Mouse (Mus musculus): ENCODE data around the gene Onecut1.

The Onecut1 gene

DNA sequence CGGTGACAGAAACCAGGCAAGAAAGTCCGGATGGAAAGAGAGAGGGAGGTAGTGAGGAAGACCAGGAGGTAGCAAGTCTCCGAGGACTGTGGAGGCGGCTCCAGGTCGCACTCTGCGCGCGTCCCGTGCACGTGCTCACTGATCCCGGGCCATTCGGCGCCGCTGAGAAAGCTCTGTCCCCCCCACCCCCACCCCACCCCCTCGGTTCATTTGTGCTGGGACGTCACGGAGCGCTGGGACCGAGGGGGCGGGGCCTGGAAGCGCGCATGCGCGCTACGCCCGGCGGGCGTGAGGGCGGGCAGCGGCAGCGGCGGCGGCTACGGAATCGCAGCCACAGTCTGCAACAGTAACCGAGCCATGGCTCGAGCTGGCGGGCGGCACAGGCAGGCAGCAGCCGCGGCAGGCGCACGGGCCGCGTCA is at the start of gene Onecut1:
Gene Onecut1, plus strand, starts transcription at position 361 of the 420 bp plus-strand sequence.
- DNase-seq (ENCODE audit: low read depth in 2 of 2, low spot score in 2 of 2): no peak

DNA sequence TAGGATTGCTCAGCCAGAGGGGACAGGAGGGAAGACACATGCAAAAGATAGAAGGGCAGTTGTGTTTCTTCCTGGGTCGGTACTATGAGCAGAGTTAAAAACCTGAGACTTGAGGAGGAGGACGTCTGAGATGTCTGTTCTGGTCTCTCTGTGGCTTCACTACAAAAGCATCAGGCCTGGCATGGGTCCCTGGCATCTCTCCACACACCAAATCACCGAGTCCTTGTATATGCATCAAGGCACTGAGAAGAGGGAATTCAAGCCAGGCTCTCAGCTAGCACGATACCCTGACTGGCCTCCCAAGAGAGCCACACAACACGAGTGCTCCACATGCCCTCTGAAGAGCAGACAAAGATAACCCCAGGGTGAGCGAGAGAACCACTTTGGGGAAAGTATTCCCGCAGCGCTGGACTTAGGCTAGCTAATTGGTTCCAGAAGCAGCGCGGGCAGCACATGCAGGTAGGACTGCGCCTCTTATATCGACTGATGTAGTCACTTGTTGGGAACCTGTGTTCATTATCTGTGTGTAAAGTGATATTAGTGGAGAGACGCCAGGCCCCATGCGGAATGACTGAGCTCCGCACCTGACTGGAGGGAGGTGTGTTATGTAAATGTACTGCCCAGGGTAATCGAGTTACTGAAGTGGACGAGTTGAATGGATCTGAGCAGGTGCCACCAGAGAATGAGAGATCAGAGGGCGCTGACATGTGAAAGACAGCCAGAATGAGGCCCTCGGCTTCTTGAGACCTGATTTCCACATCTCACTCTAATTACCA is 41.8 kb upstream of the Onecut1 start:
- DNase-seq (ENCODE audit: low read depth in 2 of 2, low spot score in 2 of 2): no peak

DNA sequence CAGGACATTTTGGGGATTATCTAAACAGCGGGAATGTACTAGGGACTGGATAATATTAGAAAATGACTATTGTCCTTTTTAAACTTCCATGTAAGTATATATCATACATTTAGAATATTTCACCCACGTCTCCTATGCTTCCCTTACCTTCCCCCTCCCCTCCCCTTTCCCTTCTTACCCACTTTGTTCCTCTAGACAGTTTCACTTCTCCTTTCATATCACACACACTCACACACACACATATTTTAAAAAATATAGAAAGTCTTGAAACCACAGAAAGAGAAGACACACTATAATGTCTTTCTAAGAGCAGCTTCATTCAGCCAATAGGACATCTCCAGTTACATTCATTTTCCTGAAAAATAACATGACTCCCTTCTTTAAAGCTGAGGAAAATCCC is 36.6 kb upstream of the Onecut1 start:
- DNase-seq (ENCODE audit: low read depth in 2 of 2, low spot score in 2 of 2): no peak

DNA sequence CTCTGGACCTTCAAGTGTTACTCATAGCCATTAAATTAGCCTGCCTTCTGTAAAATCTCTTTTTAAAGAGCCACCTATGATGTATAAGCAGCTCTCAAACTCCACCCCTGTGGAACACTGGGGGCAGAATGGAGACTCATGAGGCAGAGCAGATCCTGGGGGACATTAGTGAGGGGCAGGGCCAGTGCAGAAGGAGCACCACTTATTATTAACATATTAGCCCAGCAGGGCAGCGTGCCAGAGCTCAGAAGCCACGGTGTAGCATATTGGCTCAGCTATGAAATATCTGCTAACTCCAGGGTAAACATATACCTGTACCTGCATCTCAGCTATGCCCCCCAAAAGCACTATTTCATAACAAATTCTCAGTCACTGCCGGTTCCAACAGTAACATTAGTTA is 32.5 kb upstream of the Onecut1 start:
- no peak for DNase-seq (ENCODE audit: low read depth in 2 of 2, low spot score in 2 of 2)

DNA sequence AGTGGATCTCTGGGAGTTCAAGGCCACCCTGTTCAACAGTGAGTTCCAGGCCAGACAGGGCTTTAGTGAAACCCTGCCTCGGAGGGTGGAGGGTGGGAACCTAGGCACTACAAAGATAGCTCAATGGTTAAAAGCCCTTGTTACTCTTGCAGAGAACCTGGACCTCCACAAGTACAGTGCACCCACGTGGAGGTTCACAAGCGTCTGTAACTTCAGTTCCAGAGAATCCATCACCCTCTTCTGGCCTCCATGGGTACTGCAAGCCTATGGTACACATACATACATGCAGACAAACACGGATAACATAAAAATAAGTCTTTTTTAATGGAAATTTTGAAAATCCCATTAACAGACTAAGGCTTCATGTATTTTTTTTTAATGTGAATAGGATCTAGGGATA is 18.8 kb upstream of the Onecut1 start:
- no peak for DNase-seq (ENCODE audit: low read depth in 2 of 2, low spot score in 2 of 2)

DNA sequence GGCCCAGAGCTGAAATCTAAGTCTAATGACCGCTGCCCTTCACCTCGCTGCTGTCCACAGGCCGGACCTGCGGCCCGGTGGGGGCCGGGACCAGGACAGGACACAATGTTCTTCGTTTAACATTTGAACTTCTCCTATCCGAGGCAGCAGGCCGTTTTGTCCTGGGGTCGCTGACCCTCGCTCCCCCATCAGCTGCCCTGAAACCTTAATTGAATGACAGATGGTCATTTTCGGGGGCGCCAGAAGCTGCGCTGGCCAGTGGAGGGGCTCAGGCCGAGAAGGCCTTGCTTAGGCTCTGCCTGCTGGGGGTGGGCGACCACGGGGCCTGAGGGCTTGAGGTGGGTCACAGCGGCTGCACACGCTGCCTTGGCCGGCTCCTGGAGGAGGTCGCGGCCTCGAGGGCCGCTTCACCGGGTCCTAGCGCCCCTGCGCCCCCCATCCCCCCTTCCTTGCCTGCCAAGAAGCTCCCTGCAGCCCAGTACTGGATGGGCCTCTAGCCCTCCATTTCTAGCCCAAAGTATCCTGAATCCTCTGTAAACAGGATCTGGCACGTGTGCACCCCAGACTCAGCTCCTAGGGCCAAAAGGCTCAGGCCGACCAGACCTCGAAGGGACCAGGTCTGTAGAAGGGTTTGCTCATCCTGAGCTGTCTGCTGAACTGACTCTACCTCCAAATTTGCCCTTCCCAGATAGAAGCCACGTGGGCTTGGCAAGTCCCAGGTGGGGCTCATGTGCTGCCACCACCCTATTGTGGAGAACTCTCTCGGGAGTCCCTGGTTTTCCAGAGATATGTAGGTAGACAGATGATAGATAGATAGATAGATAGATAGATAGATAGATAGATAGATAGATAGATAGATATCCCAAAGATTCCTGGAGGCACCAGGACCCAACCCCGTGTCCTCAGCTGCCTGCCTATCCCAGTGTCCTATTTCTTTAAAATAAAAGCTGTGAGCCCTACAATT is 14.6 kb upstream of the Onecut1 start:
- no peak for DNase-seq (ENCODE audit: low read depth in 2 of 2, low spot score in 2 of 2)

DNA sequence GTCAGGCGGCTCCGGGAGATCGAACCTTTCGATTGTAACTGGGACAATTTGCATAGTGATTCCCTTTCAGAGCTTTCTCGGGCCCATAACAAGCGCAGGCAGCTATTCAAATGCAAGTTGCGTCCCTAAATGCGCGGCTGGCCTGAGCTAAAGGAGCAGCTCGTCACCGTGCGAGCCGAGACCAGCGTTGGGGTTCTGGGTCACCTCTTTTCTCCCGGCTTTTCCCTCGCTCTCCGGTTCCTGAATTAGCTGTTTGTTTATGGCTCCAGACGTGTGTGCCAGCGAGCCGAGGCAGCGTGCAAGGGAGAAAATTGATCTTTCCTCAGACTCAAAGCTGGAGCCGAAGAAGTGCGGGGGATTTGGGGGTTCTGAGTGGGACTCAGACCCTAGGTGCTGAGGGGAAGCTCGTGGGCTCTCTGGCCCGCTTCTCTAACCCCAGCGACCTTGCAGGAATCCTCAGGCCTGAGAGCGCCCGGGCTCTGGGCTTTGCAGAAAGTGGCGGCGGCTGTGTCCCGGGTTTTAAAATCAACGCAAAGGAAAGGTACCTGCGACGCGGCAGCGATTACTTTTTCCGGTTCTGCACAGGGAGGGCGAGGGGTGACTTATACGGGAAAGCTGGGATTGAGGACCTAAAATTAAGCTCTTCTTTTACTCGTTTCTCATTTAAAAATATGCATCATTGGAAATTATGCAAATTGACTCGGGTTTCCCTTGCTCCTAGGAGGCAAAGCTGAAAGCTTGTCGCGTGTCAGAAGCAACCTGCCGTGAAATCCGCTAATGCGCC is 13.1 kb upstream of the Onecut1 start:
- DNase-seq (ENCODE audit: low read depth in 2 of 2, low spot score in 2 of 2): no peak

DNA sequence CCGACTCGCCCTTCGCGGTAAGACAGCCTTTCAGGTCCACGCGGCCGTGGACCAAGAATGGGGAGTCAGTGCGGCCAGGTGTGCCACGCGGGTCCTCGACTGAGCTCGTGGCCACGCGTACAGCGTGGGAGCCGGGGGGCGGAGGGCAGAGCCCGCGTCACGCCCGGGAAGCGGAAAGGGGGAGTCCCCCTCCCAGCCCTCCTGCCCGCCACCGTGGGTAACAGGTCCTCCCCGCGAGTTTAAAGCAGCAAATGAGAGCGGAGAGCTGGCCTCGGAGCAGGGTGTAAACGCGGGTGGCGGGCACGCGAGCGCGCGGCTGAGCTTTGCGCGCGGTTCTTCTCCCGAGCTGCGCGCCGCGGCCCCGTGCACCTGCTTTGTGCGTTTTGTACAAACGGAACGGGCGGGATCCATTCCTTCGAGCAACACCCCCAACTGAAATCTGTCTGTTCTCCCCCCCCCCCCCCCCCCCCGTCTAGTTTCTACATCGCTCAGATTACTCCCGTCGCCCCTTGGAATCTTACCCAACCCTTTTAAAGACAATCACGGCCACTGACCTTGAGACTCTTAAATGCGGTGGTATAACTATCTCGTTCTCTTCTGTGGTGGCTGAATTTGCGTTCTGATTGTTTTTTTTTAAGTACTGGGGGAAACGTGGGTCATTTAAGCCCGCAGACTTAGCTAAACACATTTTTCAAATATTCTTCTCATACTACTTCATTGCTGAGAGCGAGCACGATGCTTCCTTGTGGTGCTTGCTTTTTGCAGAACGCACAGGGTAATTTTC is 12.3 kb upstream of the Onecut1 start:
- DNase-seq (ENCODE audit: low read depth in 2 of 2, low spot score in 2 of 2): no peak

DNA sequence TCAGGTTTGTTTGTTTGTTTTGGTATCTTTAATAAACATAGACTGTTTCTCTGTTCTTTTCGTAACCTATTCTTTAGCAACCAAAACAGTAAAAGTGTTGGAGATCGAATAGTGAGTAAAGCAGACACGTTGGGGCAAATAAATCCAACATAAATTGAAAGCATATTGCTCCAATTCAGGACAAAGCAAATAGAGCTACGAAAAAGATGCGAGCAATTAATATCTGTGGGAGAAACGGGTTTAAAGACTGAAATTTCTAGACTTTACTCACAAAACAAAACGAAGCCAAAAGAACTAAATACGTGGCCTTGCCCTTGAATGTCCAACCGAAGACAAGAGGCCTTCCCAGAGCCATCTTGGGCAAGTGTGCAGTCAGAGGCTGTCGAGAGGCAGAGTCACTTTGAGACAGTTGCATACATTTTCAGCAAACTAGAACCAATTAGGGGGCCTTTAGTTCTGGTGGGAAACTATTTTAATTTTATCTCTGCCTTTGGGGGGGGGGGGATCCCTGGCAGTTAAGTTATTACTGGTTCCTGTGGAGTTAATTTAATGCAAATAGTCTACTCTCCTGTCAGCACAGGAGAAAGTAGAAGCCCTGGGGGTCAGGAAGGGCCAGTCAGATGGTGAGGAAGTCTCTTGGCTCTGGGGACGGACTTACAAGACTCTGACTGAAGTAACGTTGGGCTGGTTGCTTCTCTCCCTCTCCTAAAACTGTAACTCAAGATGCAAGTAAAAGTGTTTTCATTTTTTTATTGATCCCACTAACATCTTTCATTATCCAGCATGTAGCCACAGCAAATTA is 11.5 kb upstream of the Onecut1 start:
- no peak for DNase-seq (ENCODE audit: low read depth in 2 of 2, low spot score in 2 of 2)

DNA sequence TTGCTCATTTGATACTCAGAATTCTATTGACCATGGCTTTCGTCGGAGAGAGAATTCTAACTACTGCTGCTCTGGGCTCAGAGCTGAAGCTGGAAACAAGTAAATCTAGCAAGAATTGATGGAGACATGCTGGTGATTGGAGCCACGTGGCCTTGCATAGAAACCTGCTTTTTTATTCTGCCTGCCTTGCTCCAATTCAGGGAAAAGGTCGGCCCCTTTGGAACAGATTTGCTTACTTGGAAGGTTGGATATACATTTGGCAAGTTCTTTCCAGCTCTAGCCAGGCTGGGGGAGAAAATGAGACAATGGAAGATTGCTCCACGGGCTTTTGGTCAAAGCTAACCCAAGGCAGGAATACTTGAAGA is 11.0 kb upstream of the Onecut1 start:
- no peak for DNase-seq (ENCODE audit: low read depth in 2 of 2, low spot score in 2 of 2)

DNA sequence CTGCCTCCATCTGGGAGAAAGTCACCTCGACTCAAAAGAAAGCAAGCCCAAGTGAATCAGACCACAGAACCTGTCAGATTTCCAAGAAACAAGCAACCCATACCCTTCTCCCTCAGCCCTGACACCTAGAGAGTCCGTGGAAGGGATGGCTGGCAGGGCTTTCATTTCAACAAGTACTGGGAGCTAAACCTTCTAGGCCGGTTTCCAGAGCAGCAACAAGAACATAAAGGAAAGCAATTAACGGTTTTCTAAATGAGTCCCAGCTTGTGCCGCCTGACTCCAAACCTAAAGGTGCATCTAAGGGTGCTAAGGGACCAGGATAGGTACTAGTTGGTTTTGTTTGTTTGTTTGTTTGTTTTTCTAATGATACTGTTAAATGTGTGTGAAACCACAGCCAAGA is 10.1 kb upstream of the Onecut1 start:
- no peak for DNase-seq (ENCODE audit: low read depth in 2 of 2, low spot score in 2 of 2)

DNA sequence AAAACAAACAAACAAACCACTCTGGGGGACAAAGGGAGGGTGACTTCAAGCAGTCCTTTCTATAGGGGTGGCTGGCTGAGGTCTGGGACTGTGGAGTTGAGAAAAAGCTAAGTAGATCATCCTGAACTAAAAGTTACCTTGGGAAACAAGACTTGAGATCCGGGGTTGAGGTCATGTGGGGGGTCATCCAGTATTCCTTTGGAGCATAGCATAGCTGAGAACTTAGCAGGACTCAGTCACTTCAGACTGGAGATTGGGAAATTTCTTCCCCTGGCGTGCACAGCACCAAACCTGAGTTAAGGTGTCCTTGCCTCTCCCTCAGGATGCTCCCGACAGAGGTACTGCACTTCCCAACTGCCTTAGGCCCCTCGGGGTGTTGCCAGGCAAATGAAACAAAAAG is 9.4 kb upstream of the Onecut1 start:
- no peak for DNase-seq (ENCODE audit: low read depth in 2 of 2, low spot score in 2 of 2)

DNA sequence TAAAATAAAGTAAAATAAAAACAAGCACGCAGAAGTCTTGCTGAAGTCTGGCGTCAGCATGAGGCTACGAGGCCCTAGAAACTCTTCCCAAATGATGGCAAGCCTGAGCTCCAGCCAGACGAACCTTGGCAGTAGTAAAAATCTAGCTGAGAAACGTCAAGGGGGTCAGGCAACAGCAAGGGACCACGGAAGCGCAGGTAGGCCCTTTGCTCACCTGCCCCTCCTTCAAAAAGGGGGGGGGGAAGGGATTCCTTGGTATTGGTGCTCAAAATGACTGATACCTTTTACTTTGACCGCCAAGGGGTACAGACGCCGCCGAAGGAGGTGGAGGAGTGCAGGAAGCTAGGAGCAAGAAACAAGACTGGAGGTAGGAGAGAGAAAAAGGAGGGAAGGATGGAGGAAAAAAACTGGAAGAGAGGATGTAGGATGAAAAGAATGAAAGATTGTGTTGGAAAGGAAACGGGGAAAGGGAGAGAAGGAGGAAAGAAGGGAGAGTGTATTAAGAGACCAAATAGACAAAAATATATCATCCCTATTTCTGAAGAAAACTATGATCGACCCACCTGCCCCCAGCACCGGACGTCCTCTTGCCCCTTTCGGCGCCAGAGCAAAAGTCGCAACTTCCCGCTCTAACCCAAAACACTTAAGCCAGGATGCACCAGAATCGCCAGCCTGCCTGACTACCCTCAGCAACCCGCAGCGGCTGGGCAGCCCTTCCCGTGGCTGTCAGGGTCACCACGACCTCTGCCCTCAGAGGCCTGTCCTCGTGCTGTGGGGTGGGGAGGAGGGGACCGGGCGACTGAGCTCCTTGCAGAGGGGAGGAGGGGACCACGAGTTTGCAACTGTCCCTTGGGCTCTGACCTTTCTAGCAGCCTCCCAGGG is 8.3 kb upstream of the Onecut1 start:
- no peak for DNase-seq (ENCODE audit: low read depth in 2 of 2, low spot score in 2 of 2)

DNA sequence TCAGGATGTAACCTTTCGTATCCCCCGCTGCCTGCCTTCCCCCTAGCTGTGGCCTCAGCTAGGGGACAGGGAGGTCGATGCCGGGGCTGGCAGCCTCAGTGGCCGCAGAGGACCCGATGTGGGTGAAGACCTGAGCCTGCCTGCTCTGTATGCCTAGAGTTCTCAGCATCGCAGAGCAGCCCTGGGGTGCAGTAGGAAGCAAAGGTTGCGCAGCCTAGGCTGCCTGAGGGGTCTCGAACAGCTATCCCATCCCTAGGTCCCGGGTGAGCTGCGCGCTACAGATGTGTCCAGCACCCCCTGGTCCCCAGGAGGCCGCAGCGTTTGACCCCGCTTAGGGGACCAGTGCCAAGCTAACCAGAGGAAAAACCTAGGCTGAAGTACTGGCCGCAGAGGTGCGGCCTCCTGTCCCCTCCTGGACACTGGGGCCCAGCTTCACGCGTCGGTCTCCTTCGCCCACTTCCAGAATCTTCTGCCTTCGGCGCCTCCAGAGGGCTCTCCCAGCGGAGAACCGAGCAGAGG is 7.6 kb upstream of the Onecut1 start:
- no peak for DNase-seq (ENCODE audit: low read depth in 2 of 2, low spot score in 2 of 2)

DNA sequence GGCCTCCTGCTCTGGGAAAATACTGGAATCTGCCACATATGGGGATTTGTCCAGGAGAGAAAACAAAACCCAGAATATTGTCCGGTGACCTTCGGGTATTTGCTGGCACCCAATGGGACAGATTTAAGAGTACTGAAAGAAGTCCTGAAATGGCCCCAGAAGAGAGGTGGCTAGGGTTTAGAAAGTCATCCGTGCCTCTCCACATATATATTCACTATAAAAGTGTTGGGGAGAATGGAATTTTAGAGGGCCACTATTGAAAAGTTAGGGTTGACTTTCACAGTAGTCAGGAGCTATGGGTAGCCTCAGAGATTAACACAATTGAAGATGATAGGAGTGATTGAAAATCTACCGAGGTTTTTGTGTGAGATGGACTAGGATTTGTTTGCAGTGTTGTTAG is 6.3 kb upstream of the Onecut1 start:
- DNase-seq (ENCODE audit: low read depth in 2 of 2, low spot score in 2 of 2): no peak

DNA sequence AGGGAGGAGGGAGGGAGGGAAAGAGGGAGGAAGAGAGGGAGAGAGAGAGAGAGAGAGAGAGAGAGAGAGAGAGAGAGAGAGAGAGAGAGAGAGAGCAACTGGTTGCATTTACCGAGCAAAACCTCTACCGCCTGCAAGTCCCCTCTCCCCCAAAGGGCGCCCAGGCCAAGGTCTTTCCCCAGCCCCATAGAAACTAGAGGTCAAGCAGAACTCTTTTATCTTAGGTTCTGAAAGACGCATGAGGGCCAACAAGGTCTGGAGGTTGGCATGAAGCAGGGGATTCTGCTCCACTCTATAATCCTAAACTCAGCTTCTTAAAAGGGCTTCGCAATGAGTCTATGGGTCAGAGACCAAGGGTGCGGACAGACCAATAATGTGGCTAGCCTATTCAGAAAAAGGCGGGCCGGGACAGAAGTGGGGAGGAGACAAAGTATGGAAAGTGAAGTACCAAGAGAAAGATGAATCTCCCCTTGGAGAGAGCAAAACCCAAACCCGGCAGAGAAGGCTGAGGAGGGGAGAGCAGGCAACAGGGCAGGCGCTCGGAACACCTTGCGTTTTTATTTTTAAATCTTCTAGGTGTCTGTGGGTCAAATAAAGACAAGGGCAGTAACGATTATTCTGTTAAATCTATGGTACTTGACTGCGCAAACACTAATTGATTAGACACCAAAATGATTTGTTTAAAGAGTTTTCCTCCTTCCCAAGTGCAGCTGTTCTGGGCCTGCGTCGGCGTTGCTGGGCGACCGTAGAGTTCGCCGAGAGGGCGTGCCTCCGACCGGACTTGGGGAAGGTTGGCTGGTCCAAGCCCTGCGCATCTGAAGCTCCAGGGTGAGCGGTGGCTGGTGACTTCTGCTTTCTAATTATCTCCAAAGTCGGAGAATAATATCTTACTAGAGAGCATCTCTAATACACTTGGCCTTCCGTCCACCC is 4.9 kb upstream of the Onecut1 start:
- no peak for DNase-seq (ENCODE audit: low read depth in 2 of 2, low spot score in 2 of 2)

DNA sequence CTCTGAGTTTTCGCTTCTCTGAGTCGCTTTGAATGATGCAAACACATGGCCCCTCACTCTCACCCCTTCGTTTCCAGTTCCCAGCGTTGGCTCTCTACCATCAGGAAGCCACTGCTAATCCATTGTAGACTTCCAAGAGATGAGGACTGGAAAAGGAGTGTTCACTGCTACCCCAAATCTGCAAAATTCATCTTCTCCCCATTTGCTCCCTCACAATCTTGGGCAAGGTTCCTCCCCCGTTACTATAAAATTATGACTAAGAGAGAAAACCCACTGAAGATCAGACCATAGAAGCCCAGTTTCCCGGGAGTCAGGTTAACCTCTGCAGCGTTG is 4.2 kb upstream of the Onecut1 start:
- no peak for DNase-seq (ENCODE audit: low read depth in 2 of 2, low spot score in 2 of 2)

DNA sequence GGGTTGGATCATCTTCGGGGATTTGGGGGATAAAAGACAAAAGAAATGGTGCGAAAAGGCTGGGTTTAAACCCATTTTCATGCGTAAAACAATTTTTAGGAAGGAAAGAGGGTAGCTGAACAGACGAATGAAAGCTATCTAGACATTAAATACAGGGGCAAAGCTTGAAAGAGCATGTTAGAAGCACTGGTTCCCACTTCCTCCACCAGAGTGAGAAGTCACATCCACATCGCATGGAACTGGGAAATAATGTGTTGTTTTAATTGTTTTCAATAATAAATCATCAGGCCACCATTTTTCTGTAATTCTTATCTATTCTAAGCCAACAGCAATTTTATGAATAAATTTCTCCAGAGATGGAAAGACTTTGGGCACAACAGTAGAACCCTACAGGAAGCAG is 3.6 kb upstream of the Onecut1 start:
- DNase-seq (ENCODE audit: low read depth in 2 of 2, low spot score in 2 of 2): no peak

Data from CD8-positive naive resting alpha-beta T cell, adult 2 months (primary cell).